Mouse (Mus musculus): ENCODE data around the gene Zfp207. TPM values are rescaled to one million over a fixed set of nuclear protein-coding genes. Genes with fewer than 3 reads are reported as not detected.

Gene Zfp207
- total and polyA plus RNA-seq, 3 experiments = 143 to 347 (median 186) TPM

Other genes with a start within 250 kb of the Zfp207 start
- gene Tefm, start 241.1 kb upstream of the Zfp207 start, total RNA-seq (2012; rRNA removed) = 30.0 and 33.9 TPM in 2 replicates
- gene Tefm, start 241.1 kb upstream of the Zfp207 start, polyA plus RNA-seq (2012; ENCODE audit: insufficient read depth in 1 of 2, insufficient read length in 2 of 2, low read depth in 1 of 2, low replicate concordance in 2 of 2, missing spikeins in 1 of 2) = 10 to 100 TPM in 1 of 2 experiments, not detected in 1; 23.6 TPM
- gene Adap2, start 229.2 kb upstream of the Zfp207 start, total RNA-seq (2012; rRNA removed) = not detected in 2 replicates
- not detected for gene Adap2, start 229.2 kb upstream of the Zfp207 start, polyA plus RNA-seq (2012; ENCODE audit: insufficient read depth in 1 of 2, insufficient read length in 2 of 2, low read depth in 1 of 2, low replicate concordance in 2 of 2, missing spikeins in 1 of 2)
- 4.1 and 5.2 TPM in 2 replicates for gene Rnf135, start 199.4 kb upstream of the Zfp207 start, total RNA-seq (2012; rRNA removed)
- gene Rnf135, start 199.4 kb upstream of the Zfp207 start, polyA plus RNA-seq (2012; ENCODE audit: insufficient read depth in 1 of 2, insufficient read length in 2 of 2, low read depth in 1 of 2, low replicate concordance in 2 of 2, missing spikeins in 1 of 2) = 1 to 10 TPM in 1 of 2 experiments, not detected in 1; 8.0 TPM
- gene Rhot1, start 174.3 kb upstream of the Zfp207 start, total RNA-seq (2012; rRNA removed) = 39.8 and 43.7 TPM in 2 replicates
- 100 to 1,000 TPM in 1 of 2 experiments, 10 to 100 TPM in 1; 44.3 to 919 TPM for gene Rhot1, start 174.3 kb upstream of the Zfp207 start, polyA plus RNA-seq (2012; ENCODE audit: insufficient read depth in 1 of 2, insufficient read length in 2 of 2, low read depth in 1 of 2, low replicate concordance in 2 of 2, missing spikeins in 1 of 2)
- gene Rhbdl3, start 82.4 kb upstream of the Zfp207 start, total RNA-seq (2012; rRNA removed) = 0.04 and 0.13 TPM in 2 replicates
- gene Rhbdl3, start 82.4 kb upstream of the Zfp207 start, polyA plus RNA-seq (2012; ENCODE audit: insufficient read depth in 1 of 2, insufficient read length in 2 of 2, low read depth in 1 of 2, low replicate concordance in 2 of 2, missing spikeins in 1 of 2) = under 1 TPM in 1 of 2 experiments, not detected in 1; 0.11 TPM
- 9.4 and 10.1 TPM in 2 replicates for gene 5730455P16Rik, start 5.2 kb upstream of the Zfp207 start, total RNA-seq (2012; rRNA removed)
- gene 5730455P16Rik, start 5.2 kb upstream of the Zfp207 start, polyA plus RNA-seq (2012; ENCODE audit: insufficient read depth in 1 of 2, insufficient read length in 2 of 2, low read depth in 1 of 2, low replicate concordance in 2 of 2, missing spikeins in 1 of 2) = 1 to 10 TPM in 1 of 2 experiments, not detected in 1; 9.5 TPM
- gene Psmd11, start 45.3 kb downstream of the Zfp207 start, total RNA-seq (2012; rRNA removed) = 110 and 153 TPM in 2 replicates
- 100 to 1,000 TPM; 184 to 324 TPM for gene Psmd11, start 45.3 kb downstream of the Zfp207 start, polyA plus RNA-seq (2012; ENCODE audit: insufficient read depth in 1 of 2, insufficient read length in 2 of 2, low read depth in 1 of 2, low replicate concordance in 2 of 2, missing spikeins in 1 of 2)
- gene Cdk5r1, start 93.7 kb downstream of the Zfp207 start, total RNA-seq (2012; rRNA removed) = 0.88 and 1.2 TPM in 2 replicates
- gene Cdk5r1, start 93.7 kb downstream of the Zfp207 start, polyA plus RNA-seq (2012; ENCODE audit: insufficient read depth in 1 of 2, insufficient read length in 2 of 2, low read depth in 1 of 2, low replicate concordance in 2 of 2, missing spikeins in 1 of 2) = 1 to 10 TPM in 1 of 2 experiments, not detected in 1; 1.1 TPM

All from MEL (cell line).